Mouse (Mus musculus): ENCODE measurements around the gene Shmt1. TPM values are rescaled to one million over a fixed set of nuclear protein-coding genes. Genes with fewer than 3 reads are reported as not detected.
A peak's percentile ranks its signal among the peaks of the same experiment; 100 is the strongest.

Shmt1 gene
- polyA plus RNA-seq, 1 experiment from 2014 or later, result 7.4 TPM

- no peaks in the 10 kb centered on the region for H3K9me3 ChIP-seq (ENCODE audit: control insufficient read depth, low read length)
- peak within 1 kb of the TSS; percentile 66 for H3K4me3 ChIP-seq (ENCODE audit: low read length)
- peak within 1 kb of the TSS; percentile 95 for H3K4me2 ChIP-seq (ENCODE audit: low read length)
- H3K36me3 ChIP-seq (ENCODE audit: control insufficient read depth, insufficient read depth, low read length), result no peaks in the 10 kb centered on the region; the same call in 1 of the 2 replicates
- peak within 1 kb of the TSS; percentile 79 for H3K27ac ChIP-seq (ENCODE audit: low read depth, low read length)
- under 1% methylated on average over 62 of the region's 62 CpGs for WGBS
- peak; percentile 99 for ATAC-seq
- peak within 1 kb of the TSS; percentile 70 for H3K9ac ChIP-seq (ENCODE audit: low read depth, low read length)
- peaks cover 60% of the 10 kb centered on the region for H3K4me1 ChIP-seq (ENCODE audit: control insufficient read depth, insufficient read depth, low read depth, low read length)
- no peaks in the 10 kb centered on the region for H3K27me3 ChIP-seq (replicated peaks; ENCODE audit: control insufficient read depth, insufficient read depth, low read length)
Measured at GRCm38 (mm10) chr11:60776829-60777740, 34.4 kb downstream of the Shmt1 start, which contains the start of the genes Top3a and Smcr8. Top3a (minus strand) TSS chr11:60777365. Smcr8 (plus strand) TSS chr11:60777524.

- H3K27ac ChIP-seq (ENCODE audit: low read depth, low read length), result peak overlapping the region; percentile 79
- H3K4me1 ChIP-seq (ENCODE audit: control insufficient read depth, insufficient read depth, low read depth, low read length), result peaks cover 52% of the 10 kb centered on the region
- 5% methylated on average over 17 of the region's 17 CpGs for WGBS
Measured at GRCm38 (mm10) chr11:60776107-60776828, 35.2 kb downstream of the Shmt1 start.

DNA sequence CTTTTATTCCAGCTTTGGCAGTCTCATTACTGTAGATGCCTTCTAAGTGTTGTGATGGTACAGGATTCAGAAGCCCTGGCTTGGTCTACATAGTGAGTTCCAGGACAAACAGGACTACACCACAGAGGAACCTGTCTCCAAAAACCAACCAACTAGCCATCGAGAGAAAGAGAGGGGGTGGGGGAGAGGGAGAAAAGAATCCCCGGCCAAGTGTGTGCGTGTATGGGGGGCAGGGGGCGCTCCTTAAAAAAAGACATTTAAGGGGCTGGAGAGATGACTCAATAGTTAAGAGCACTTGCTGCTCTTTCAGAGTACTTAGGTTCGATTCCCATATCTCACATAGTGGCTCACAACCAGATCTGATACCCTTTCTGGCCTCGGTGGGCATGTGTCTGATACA, 35.9 kb downstream of the Shmt1 start:
- Histone ChIP-seq H3K4me3 (ENCODE audit: low read length) (peak overlapping the region; percentile 66; the same call in 1 of the 2 replicates), H3K4me1 (ENCODE audit: control insufficient read depth, insufficient read depth, low read depth, low read length) (peaks cover 45% of the 10 kb centered on the region), H3K9me3 (ENCODE audit: control insufficient read depth, low read length) (no peaks in the 10 kb centered on the region), H3K9ac (ENCODE audit: low read depth, low read length) (no peak overlapping the region), H3K27ac (ENCODE audit: low read depth, low read length) (no peak overlapping the region), H3K27me3 (replicated peaks; ENCODE audit: control insufficient read depth, insufficient read depth, low read length) (no peaks in the 10 kb centered on the region), H3K36me3 (ENCODE audit: control insufficient read depth, insufficient read depth, low read length) (no peaks in the 10 kb centered on the region; the same call in 1 of the 2 replicates), H3K4me2 (ENCODE audit: low read length) (peak overlapping the region; percentile 95)
- no peak for ATAC-seq
- 55% methylated on average over 6 of the region's 6 CpGs for WGBS

More at GRCm38 (mm10) chr11:60776107-60776828, 35.2 kb downstream of the Shmt1 start:
- Histone ChIP-seq H3K9ac (ENCODE audit: low read depth, low read length) (peak overlapping the region; percentile 70), H3K36me3 (ENCODE audit: control insufficient read depth, insufficient read depth, low read length) (no peaks in the 10 kb centered on the region; the same call in 1 of the 2 replicates), H3K4me3 (ENCODE audit: low read length) (peak overlapping the region; percentile 66), H3K4me2 (ENCODE audit: low read length) (peak overlapping the region; percentile 95), H3K27me3 (replicated peaks; ENCODE audit: control insufficient read depth, insufficient read depth, low read length) (no peaks in the 10 kb centered on the region), H3K9me3 (ENCODE audit: control insufficient read depth, low read length) (no peaks in the 10 kb centered on the region)
- ATAC-seq, result no peak

- no peaks in the 10 kb centered on the region; the same call in 1 of the 2 replicates for H3K36me3 ChIP-seq (ENCODE audit: control insufficient read depth, insufficient read depth, low read length)
- H3K9ac ChIP-seq (ENCODE audit: low read depth, low read length), result no peak overlapping the region
- 91% methylated on average over 1 of the region's 1 CpGs for WGBS
- H3K9me3 ChIP-seq (ENCODE audit: control insufficient read depth, low read length), result no peaks in the 10 kb centered on the region
- peaks cover 38% of the 10 kb centered on the region for H3K4me1 ChIP-seq (ENCODE audit: control insufficient read depth, insufficient read depth, low read depth, low read length)
- H3K4me2 ChIP-seq (ENCODE audit: low read length), result no peak overlapping the region
- no peak overlapping the region for H3K27ac ChIP-seq (ENCODE audit: low read depth, low read length)
- no peaks in the 10 kb centered on the region for H3K27me3 ChIP-seq (replicated peaks; ENCODE audit: control insufficient read depth, insufficient read depth, low read length)
- no peak for ATAC-seq
- H3K4me3 ChIP-seq (ENCODE audit: low read length), result no peak overlapping the region
Measured at GRCm38 (mm10) chr11:60774841-60775240, 36.7 kb downstream of the Shmt1 start.

GRCm38 (mm10) chr11:60774158-60774689, 37.3 kb downstream of the Shmt1 start:
- no peak overlapping the region for H3K4me3 ChIP-seq (ENCODE audit: low read length)
- H3K27ac ChIP-seq (ENCODE audit: low read depth, low read length), result no peak overlapping the region
- 95% methylated on average over 3 of the region's 3 CpGs for WGBS
- H3K27me3 ChIP-seq (replicated peaks; ENCODE audit: control insufficient read depth, insufficient read depth, low read length), result no peaks in the 10 kb centered on the region
- no peak overlapping the region for H3K9ac ChIP-seq (ENCODE audit: low read depth, low read length)
- peaks cover 32% of the 10 kb centered on the region for H3K4me1 ChIP-seq (ENCODE audit: control insufficient read depth, insufficient read depth, low read depth, low read length)
- ATAC-seq, result no peak
- H3K36me3 ChIP-seq (ENCODE audit: control insufficient read depth, insufficient read depth, low read length), result no peaks in the 10 kb centered on the region; the same call in 1 of the 2 replicates
- no peaks in the 10 kb centered on the region for H3K9me3 ChIP-seq (ENCODE audit: control insufficient read depth, low read length)
- H3K4me2 ChIP-seq (ENCODE audit: low read length), result no peak overlapping the region

GRCm38 (mm10) chr11:60772161-60772560, 39.4 kb downstream of the Shmt1 start:
- H3K4me3 ChIP-seq (ENCODE audit: low read length), result no peak overlapping the region
- H3K27me3 ChIP-seq (replicated peaks; ENCODE audit: control insufficient read depth, insufficient read depth, low read length), result no peaks in the 10 kb centered on the region
- no peak for ATAC-seq
- H3K9ac ChIP-seq (ENCODE audit: low read depth, low read length), result no peak overlapping the region
- peaks cover 18% of the 10 kb centered on the region for H3K4me1 ChIP-seq (ENCODE audit: control insufficient read depth, insufficient read depth, low read depth, low read length)
- H3K9me3 ChIP-seq (ENCODE audit: control insufficient read depth, low read length), result no peaks in the 10 kb centered on the region
- H3K4me2 ChIP-seq (ENCODE audit: low read length), result no peak overlapping the region
- H3K36me3 ChIP-seq (ENCODE audit: control insufficient read depth, insufficient read depth, low read length), result no peaks in the 10 kb centered on the region
- H3K27ac ChIP-seq (ENCODE audit: low read depth, low read length), result no peak overlapping the region
- 80% methylated on average over 4 of the region's 4 CpGs for WGBS

DNA sequence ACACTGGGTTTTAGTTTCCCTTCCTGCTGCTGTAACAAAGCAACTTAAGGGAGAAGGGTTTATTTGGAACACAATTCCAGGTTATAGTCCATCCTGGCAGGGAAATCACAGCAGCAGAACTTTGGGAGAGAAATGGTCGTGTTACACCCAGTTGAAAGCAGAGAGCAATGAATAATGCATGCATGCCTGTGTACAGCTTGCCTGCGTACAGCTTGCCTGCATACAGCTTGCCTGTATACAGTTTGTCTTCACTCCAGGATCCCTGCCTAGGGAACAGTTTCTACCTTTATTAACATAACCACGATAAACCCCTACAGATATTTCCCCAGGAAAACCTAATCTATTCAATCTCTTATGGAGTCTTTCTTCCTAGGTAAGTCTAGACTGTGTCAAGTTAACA, 40.7 kb downstream of the Shmt1 start:
- WGBS, result 82% methylated on average over 3 of the region's 3 CpGs
- Histone ChIP-seq H3K9ac (ENCODE audit: low read depth, low read length) (no peak overlapping the region), H3K4me3 (ENCODE audit: low read length) (no peak overlapping the region), H3K4me1 (ENCODE audit: control insufficient read depth, insufficient read depth, low read depth, low read length) (peaks cover 10% of the 10 kb centered on the region), H3K27me3 (replicated peaks; ENCODE audit: control insufficient read depth, insufficient read depth, low read length) (no peaks in the 10 kb centered on the region), H3K27ac (ENCODE audit: low read depth, low read length) (no peak overlapping the region), H3K36me3 (ENCODE audit: control insufficient read depth, insufficient read depth, low read length) (no peaks in the 10 kb centered on the region), H3K4me2 (ENCODE audit: low read length) (no peak overlapping the region), H3K9me3 (ENCODE audit: control insufficient read depth, low read length) (no peaks in the 10 kb centered on the region)
- no peak for ATAC-seq

- no peak overlapping the region for H3K27ac ChIP-seq (ENCODE audit: low read depth, low read length)
- H3K36me3 ChIP-seq (ENCODE audit: control insufficient read depth, insufficient read depth, low read length), result no peaks in the 10 kb centered on the region
- H3K4me1 ChIP-seq (ENCODE audit: control insufficient read depth, insufficient read depth, low read depth, low read length), result no peaks in the 10 kb centered on the region
- no peak overlapping the region for H3K4me3 ChIP-seq (ENCODE audit: low read length)
- no peaks in the 10 kb centered on the region for H3K9me3 ChIP-seq (ENCODE audit: control insufficient read depth, low read length)
- WGBS, result 96% methylated on average over 2 of the region's 2 CpGs
- no peak overlapping the region for H3K4me2 ChIP-seq (ENCODE audit: low read length)
- no peak overlapping the region for H3K9ac ChIP-seq (ENCODE audit: low read depth, low read length)
- H3K27me3 ChIP-seq (replicated peaks; ENCODE audit: control insufficient read depth, insufficient read depth, low read length), result no peaks in the 10 kb centered on the region
- ATAC-seq, result no peak
Measured at GRCm38 (mm10) chr11:60769322-60769721, 42.2 kb downstream of the Shmt1 start.

DNA sequence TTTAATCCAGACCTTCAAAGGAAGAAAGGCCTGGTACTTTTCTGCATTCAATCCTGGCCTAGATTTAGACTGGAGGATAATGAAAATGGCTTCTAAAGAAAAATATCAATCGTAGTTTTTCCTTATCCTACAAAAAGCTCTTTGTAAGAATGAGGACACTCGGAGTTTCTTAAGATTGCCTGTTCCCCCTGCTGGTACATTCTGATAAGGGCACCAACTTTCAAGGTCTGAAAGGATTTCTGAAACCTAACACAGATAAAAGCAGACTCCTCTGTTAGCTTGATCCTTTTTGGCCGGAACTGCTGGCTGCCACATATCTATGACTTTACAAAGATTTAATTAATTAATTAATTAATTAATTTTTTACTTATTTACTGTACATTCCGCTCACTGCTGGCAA, 44.5 kb downstream of the Shmt1 start:
- Histone ChIP-seq H3K9me3 (ENCODE audit: control insufficient read depth, low read length) (no peaks in the 10 kb centered on the region), H3K27ac (ENCODE audit: low read depth, low read length) (no peak overlapping the region), H3K9ac (ENCODE audit: low read depth, low read length) (no peak overlapping the region), H3K4me3 (ENCODE audit: low read length) (no peak overlapping the region), H3K36me3 (ENCODE audit: control insufficient read depth, insufficient read depth, low read length) (no peaks in the 10 kb centered on the region), H3K27me3 (replicated peaks; ENCODE audit: control insufficient read depth, insufficient read depth, low read length) (no peaks in the 10 kb centered on the region), H3K4me2 (ENCODE audit: low read length) (no peak overlapping the region), H3K4me1 (ENCODE audit: control insufficient read depth, insufficient read depth, low read depth, low read length) (no peaks in the 10 kb centered on the region)
- no peak for ATAC-seq
- WGBS, result 90% methylated on average over 4 of the region's 4 CpGs

Data from hindbrain, embryonic 16.5 days (tissue).